Mouse (Mus musculus) embryonic fibroblast, embryonic 13.5 days (primary cell): Measurements from ENCODE around the gene Gm20388.

ENCODE experiments used
- CTCF ChIP-seq: IDR thresholded peaks from 2 replicates; pipeline ENCODE4 v1.5.1; 2011; ENCODE audit warnings: mild to moderate bottlenecking, control low read depth, low read length, moderate library complexity, borderline replicate concordance; ENCODE audit not compliant: insufficient read depth
- POLR2A ChIP-seq: IDR thresholded peaks from 2 replicates; pipeline ENCODE4 v1.6.1; 2011; ENCODE audit warnings: low read depth, mild to moderate bottlenecking, control low read depth, low read length, moderate library complexity

- TF ChIP-seq CTCF, result no peak
- TF ChIP-seq POLR2A, result no peak
These were observed 977.4 kb downstream of the Gm20388 start for GRCm38 (mm10) chr8:120888005-120888404.
